Mouse (Mus musculus): ENCODE measurements around the gene Vmn2r6.
"Not testable (repeated sequence)": the region's sequence is repeated elsewhere in the genome, so short reads cannot be mapped to it uniquely, and the experiment has no call there.

Gene Vmn2r6

DNA sequence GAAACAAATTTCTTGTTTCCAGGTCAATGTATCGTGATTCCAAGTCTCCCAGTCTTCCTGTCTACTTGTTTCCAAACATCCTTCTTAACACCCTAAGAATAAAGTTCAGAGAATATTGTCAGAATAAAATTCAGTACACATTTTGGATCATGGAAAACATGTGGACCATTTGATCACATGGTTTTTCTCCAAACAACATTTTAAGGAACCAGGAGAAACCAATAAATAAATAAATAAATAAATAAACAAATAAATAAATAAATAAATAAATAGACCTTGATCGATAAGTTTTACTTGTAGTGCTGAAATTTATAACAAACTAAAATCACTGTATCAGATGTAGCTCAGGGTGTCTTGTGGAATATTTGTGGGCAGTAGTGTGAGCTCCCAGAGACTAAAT is at the start of gene Vmn2r6:
Gene Vmn2r6, minus strand, starts transcription at position 101 of the 400 bp plus-strand sequence.
- not testable (repeated sequence) for DNase-seq (ENCODE audit: extremely low read depth, insufficient read length, low spot score)

DNA sequence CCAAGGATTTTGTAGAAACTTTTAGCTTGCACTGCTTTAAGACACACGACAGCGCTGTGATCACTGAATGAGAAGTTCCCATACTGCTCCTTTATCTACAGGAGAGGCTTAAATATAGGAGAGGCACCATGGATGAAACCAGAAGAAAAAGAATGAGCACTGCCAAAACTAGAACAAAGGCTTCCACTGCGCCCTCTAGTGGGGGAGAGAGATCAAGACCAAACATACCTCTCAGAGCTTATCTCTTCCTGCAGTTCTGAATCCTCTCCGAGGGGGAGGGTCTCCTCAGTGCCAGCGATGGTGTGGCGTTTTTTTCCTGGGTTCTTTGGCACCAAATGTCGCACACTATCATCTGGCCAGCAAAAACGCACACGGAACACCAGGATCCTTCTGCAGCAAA is 22.0 kb upstream of the Vmn2r6 start:
- DNase-seq (ENCODE audit: extremely low read depth, insufficient read length, low spot score), result no peak

DNA sequence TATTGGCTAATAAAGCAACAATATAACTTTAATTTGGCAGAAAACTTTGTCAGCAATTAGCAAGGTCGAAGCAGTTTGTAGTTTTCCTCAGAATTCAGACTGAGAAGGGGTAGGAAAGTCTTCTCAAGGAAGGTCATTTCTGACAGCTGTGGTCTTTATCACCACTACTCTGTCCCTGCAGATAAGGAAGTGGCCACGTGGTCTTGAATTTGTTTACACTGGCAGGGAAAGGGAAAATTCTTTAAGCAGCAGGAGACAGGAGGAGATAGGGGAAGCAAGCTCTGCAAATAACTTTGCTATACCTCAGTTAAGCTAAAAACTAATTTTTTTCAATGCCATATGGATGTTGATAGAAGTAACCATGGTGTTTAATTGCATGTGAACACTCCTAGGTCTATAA is 3.2 kb upstream of the Vmn2r6 start:
- DNase-seq (ENCODE audit: extremely low read depth, insufficient read length, low spot score), result not testable (repeated sequence)

DNA sequence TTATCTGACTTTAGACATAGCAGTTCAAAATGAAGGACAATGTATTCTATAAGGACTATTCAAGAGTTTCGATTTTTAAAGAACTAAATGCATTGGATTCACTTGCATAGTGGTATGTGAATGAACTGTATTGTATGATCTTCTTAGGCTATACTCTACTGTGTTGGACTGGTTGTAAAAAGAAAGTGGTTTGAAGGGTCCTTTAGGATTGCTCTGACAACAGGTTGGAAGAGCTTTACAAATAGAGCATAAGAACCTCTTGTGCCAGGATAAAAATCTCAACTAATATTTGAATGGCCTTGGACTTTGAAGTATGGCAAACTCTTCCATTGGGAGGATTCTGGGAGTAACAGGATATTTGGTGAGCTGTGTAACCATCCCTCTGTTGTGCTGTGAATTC is 42.0 kb downstream of the Vmn2r6 start:
- not testable (repeated sequence) for DNase-seq (ENCODE audit: extremely low read depth, insufficient read length, low spot score)

DNA sequence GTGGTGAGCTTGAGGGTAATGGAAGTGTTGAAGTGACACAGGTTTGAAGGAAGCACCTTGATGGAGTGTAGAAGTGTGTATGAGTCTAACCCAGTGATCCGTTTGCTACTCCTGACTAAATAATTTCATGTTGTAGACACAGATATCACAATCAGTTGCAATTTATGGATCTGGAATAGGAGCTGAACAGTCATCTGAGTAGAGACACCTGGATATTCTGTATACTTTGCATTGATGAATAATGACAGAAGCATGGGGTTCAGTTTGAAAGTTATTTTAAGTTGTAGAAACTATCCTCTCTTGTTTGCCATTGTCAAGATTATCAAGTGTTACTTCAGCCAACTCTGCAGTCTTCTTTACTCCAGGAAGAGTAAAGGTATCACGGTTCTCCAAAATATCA is 55.9 kb downstream of the Vmn2r6 start, which contains the start of gene Vmn2r5:
Gene Vmn2r5, minus strand, starts transcription at position 101 of the 400 bp plus-strand sequence.
- not testable (repeated sequence) for DNase-seq (ENCODE audit: extremely low read depth, insufficient read length, low spot score)

All from 3134 (cell line).